Mouse (Mus musculus): Measurements from ENCODE around the gene Carmil1.

Carmil1 gene

GRCm38 (mm10) chr13:24280439-24281431 is at the start of gene Carmil1:
Carmil1 (minus strand) TSS chr13:24280795.
- peak; percentile 89 for DNase-seq

- DNase-seq: no peak
Observed at GRCm38 (mm10) chr13:24330128-24330527, 49.5 kb upstream of the Carmil1 start.

- no peak for DNase-seq
Observed at GRCm38 (mm10) chr13:24328036-24328817, 47.6 kb upstream of the Carmil1 start.

- DNase-seq: peak; percentile 35
Observed at GRCm38 (mm10) chr13:24327201-24327600, 46.6 kb upstream of the Carmil1 start, which contains the start of gene Cmah. Cmah (plus strand) TSS chr13:24327404.

- no peak for DNase-seq
Observed at GRCm38 (mm10) chr13:24321313-24321712, 40.7 kb upstream of the Carmil1 start.

GRCm38 (mm10) chr13:24318618-24319017 is 38.0 kb upstream of the Carmil1 start:
- DNase-seq: peak; percentile 49

- DNase-seq: no peak
Observed at GRCm38 (mm10) chr13:24316563-24316962, 36.0 kb upstream of the Carmil1 start.

GRCm38 (mm10) chr13:24311011-24311940 is 30.7 kb upstream of the Carmil1 start:
- no peak for DNase-seq

GRCm38 (mm10) chr13:24306248-24306647 is 25.7 kb upstream of the Carmil1 start:
- peak; percentile 41 for DNase-seq

- DNase-seq: no peak
Observed at GRCm38 (mm10) chr13:24305486-24305885, 24.9 kb upstream of the Carmil1 start.

- DNase-seq: peak; percentile 64
Observed at GRCm38 (mm10) chr13:24297252-24297651, 16.7 kb upstream of the Carmil1 start.

GRCm38 (mm10) chr13:24287381-24287780 is 6.8 kb upstream of the Carmil1 start:
- no peak for DNase-seq

GRCm38 (mm10) chr13:24279762-24280438 is 695 bp downstream of the Carmil1 start:
- peak; percentile 57 for DNase-seq

- no peak for DNase-seq
Observed at GRCm38 (mm10) chr13:24279407-24279761, 1.2 kb downstream of the Carmil1 start.

GRCm38 (mm10) chr13:24272740-24273377 is 7.7 kb downstream of the Carmil1 start:
- no peak for DNase-seq

GRCm38 (mm10) chr13:24269100-24269465 is 11.5 kb downstream of the Carmil1 start:
- no peak for DNase-seq

- no peak for DNase-seq
Observed at GRCm38 (mm10) chr13:24268355-24269099, 12.1 kb downstream of the Carmil1 start.

- no peak for DNase-seq
Observed at GRCm38 (mm10) chr13:24264760-24265159, 15.8 kb downstream of the Carmil1 start.

- DNase-seq: no peak
Observed at GRCm38 (mm10) chr13:24263560-24263959, 17.0 kb downstream of the Carmil1 start.

- DNase-seq: peak; percentile 65
Observed at GRCm38 (mm10) chr13:24260751-24261591, 19.6 kb downstream of the Carmil1 start.
